Mouse (Mus musculus) embryonic facial prominence, embryonic 13.5 days (tissue): ENCODE measurements around the gene Hnrnpd. TPM values are rescaled to one million over a fixed set of nuclear protein-coding genes. Genes with fewer than 3 reads are reported as not detected.

Source experiments
- ATAC-seq: fragments of 200-750 bp; cut with Nextera tagmentation; 2 replicates; pipeline ENCODE4 v1.8.0; 2017; ENCODE audit warnings: low read depth; ENCODE audit not compliant: insufficient number of reproducible peaks, insufficient read depth, low FRiP score, low TSS enrichment
- H3K27ac ChIP-seq: fragments of 300-500 bp; sonication (generic); 2 replicates; pipeline ENCODE4 v1.5.1; 2015; ENCODE audit warnings: moderate library complexity, mild to moderate bottlenecking, inconsistent platforms
- H3K27me3 ChIP-seq: fragments of 300-500 bp; sonication (generic); 2 replicates; pipeline ENCODE4 v1.6.1; 2015; ENCODE audit warnings: mild to moderate bottlenecking, inconsistent platforms
- H3K36me3 ChIP-seq: fragments of 300-500 bp; sonication (generic); 2 replicates; pipeline ENCODE4 v1.6.1; 2015; ENCODE audit warnings: mild to moderate bottlenecking, inconsistent platforms
- H3K4me1 ChIP-seq: fragments of 300-500 bp; sonication (generic); 2 replicates; pipeline ENCODE4 v1.6.1; 2015; ENCODE audit warnings: inconsistent platforms
- H3K4me2 ChIP-seq: fragments of 300-500 bp; sonication (generic); 2 replicates; pipeline ENCODE4 v1.6.1; 2015; ENCODE audit warnings: moderate library complexity, mild to moderate bottlenecking, inconsistent platforms
- H3K4me3 ChIP-seq: fragments of 300-500 bp; sonication (generic); 2 replicates; pipeline ENCODE4 v1.5.1; 2015; ENCODE audit warnings: mild to moderate bottlenecking, inconsistent platforms
- H3K9ac ChIP-seq: fragments of 300-500 bp; sonication (generic); 2 replicates; pipeline ENCODE4 v1.6.1; 2015; ENCODE audit warnings: mild to moderate bottlenecking, inconsistent platforms
- H3K9me3 ChIP-seq: fragments of 300-500 bp; sonication (generic); 2 replicates; pipeline ENCODE4 v1.6.1; 2016; ENCODE audit warnings: inconsistent platforms
- WGBS: fragments of 180-500 bp; shearing (Covaris S2); methylation state at CpG from one replicate; pipeline ENCODE4 v1.1.7; 2015; ENCODE audit warnings: mixed read lengths; 5-methylcytosine and 5-hydroxymethylcytosine counted together
- polyA plus RNA-seq: library from polyadenylated mRNA; unstranded; fragments of >200 nt; fragmentation: Nextera tagmentation; extraction: Ambion mirVana; gene quantifications from 2 replicates; pipeline ENCODE4 v1.2.1, GENCODE M21; 2015

Gene Hnrnpd
- polyA plus RNA-seq, 1 experiment from 2014 or later: 245 TPM

- ATAC-seq: no peak
- Histone ChIP-seq H3K4me2 (no peak overlapping the region), H3K9ac (no peak overlapping the region), H3K9me3 (no peaks in the 10 kb centered on the region), H3K27ac (no peak overlapping the region), H3K36me3 (peaks cover 39% of the 10 kb centered on the region), H3K4me3 (no peak overlapping the region), H3K27me3 (no peaks in the 10 kb centered on the region), H3K4me1 (no peaks in the 10 kb centered on the region)
- 85% methylated on average over 1 of the region's 1 CpGs for WGBS
These were observed 20.1 kb downstream of the Hnrnpd start for GRCm38 (mm10) chr5:99958666-99959065.

- H3K4me2 ChIP-seq: no peak overlapping the region
- WGBS: 45% methylated on average over 1 of the region's 1 CpGs
- no peak overlapping the region for H3K9ac ChIP-seq
- no peak overlapping the region for H3K27ac ChIP-seq
- H3K36me3 ChIP-seq: peaks cover 27% of the 10 kb centered on the region
- no peaks in the 10 kb centered on the region for H3K4me1 ChIP-seq
- no peak for ATAC-seq
- no peaks in the 10 kb centered on the region for H3K9me3 ChIP-seq
- H3K4me3 ChIP-seq: no peak overlapping the region
- H3K27me3 ChIP-seq: no peaks in the 10 kb centered on the region
These were observed 24.9 kb downstream of the Hnrnpd start for GRCm38 (mm10) chr5:99953883-99954282.

GRCm38 (mm10) chr5:99952513-99952912 lies 26.2 kb downstream of the Hnrnpd start:
- H3K9me3 ChIP-seq: no peaks in the 10 kb centered on the region
- H3K27ac ChIP-seq: no peak overlapping the region
- no peak overlapping the region for H3K4me2 ChIP-seq
- no peak overlapping the region for H3K9ac ChIP-seq
- H3K27me3 ChIP-seq: no peaks in the 10 kb centered on the region
- 83% methylated on average over 5 of the region's 5 CpGs for WGBS
- H3K36me3 ChIP-seq: peaks cover 21% of the 10 kb centered on the region
- no peaks in the 10 kb centered on the region for H3K4me1 ChIP-seq
- ATAC-seq: no peak
- no peak overlapping the region for H3K4me3 ChIP-seq

GRCm38 (mm10) chr5:99941776-99942502 lies 36.8 kb downstream of the Hnrnpd start:
- no peak for ATAC-seq
- WGBS: 57% methylated on average over 10 of the region's 10 CpGs
- no peak overlapping the region for H3K27ac ChIP-seq
- H3K9ac ChIP-seq: no peak overlapping the region
- peaks cover 7% of the 10 kb centered on the region for H3K36me3 ChIP-seq
- H3K4me1 ChIP-seq: no peaks in the 10 kb centered on the region
- H3K4me2 ChIP-seq: no peak overlapping the region
- peaks cover 10% of the 10 kb centered on the region; the same call in 1 of the 2 replicates for H3K9me3 ChIP-seq
- no peak overlapping the region for H3K4me3 ChIP-seq
- H3K27me3 ChIP-seq: no peaks in the 10 kb centered on the region

GRCm38 (mm10) chr5:99941273-99941672 lies 37.5 kb downstream of the Hnrnpd start:
- no peak overlapping the region for H3K4me2 ChIP-seq
- H3K4me1 ChIP-seq: no peaks in the 10 kb centered on the region
- no peak overlapping the region for H3K4me3 ChIP-seq
- no peak overlapping the region for H3K9ac ChIP-seq
- H3K36me3 ChIP-seq: peaks cover 7% of the 10 kb centered on the region
- H3K9me3 ChIP-seq: peaks cover 10% of the 10 kb centered on the region; the same call in 1 of the 2 replicates
- H3K27ac ChIP-seq: no peak overlapping the region
- 71% methylated on average over 10 of the region's 10 CpGs for WGBS
- ATAC-seq: no peak
- H3K27me3 ChIP-seq: no peaks in the 10 kb centered on the region

- WGBS: 82% methylated on average over 3 of the region's 3 CpGs
- H3K4me3 ChIP-seq: no peak overlapping the region
- no peak overlapping the region for H3K4me2 ChIP-seq
- H3K4me1 ChIP-seq: no peaks in the 10 kb centered on the region
- peaks cover 5% of the 10 kb centered on the region; the same call in 1 of the 2 replicates for H3K9me3 ChIP-seq
- H3K9ac ChIP-seq: no peak overlapping the region
- no peaks in the 10 kb centered on the region for H3K27me3 ChIP-seq
- no peak overlapping the region for H3K27ac ChIP-seq
- no peak for ATAC-seq
- H3K36me3 ChIP-seq: no peaks in the 10 kb centered on the region
These were observed 39.3 kb downstream of the Hnrnpd start for GRCm38 (mm10) chr5:99939440-99939839.

- no peak for ATAC-seq
- Histone ChIP-seq H3K4me3 (no peak overlapping the region), H3K27ac (no peak overlapping the region), H3K4me2 (no peak overlapping the region), H3K27me3 (no peaks in the 10 kb centered on the region), H3K9ac (no peak overlapping the region), H3K9me3 (no peaks in the 10 kb centered on the region), H3K36me3 (no peaks in the 10 kb centered on the region), H3K4me1 (no peaks in the 10 kb centered on the region)
- 83% methylated on average over 6 of the region's 6 CpGs for WGBS
These were observed 46.8 kb downstream of the Hnrnpd start for GRCm38 (mm10) chr5:99931910-99932309.

GRCm38 (mm10) chr5:99927951-99928350 lies 50.8 kb downstream of the Hnrnpd start:
- Histone ChIP-seq H3K9ac (no peak overlapping the region), H3K4me1 (no peaks in the 10 kb centered on the region), H3K4me2 (no peak overlapping the region), H3K27me3 (no peaks in the 10 kb centered on the region; the same call in 1 of the 2 replicates), H3K4me3 (no peak overlapping the region), H3K36me3 (no peaks in the 10 kb centered on the region), H3K27ac (no peak overlapping the region), H3K9me3 (no peaks in the 10 kb centered on the region)
- WGBS: 51% methylated on average over 4 of the region's 4 CpGs
- ATAC-seq: no peak

GRCm38 (mm10) chr5:99922033-99922432 lies 56.7 kb downstream of the Hnrnpd start:
- no peak for ATAC-seq
- Histone ChIP-seq H3K4me1 (no peaks in the 10 kb centered on the region), H3K4me3 (no peak overlapping the region), H3K4me2 (no peak overlapping the region), H3K36me3 (no peaks in the 10 kb centered on the region), H3K9ac (no peak overlapping the region), H3K27me3 (no peaks in the 10 kb centered on the region; the same call in 1 of the 2 replicates), H3K9me3 (no peaks in the 10 kb centered on the region), H3K27ac (no peak overlapping the region)
- 88% methylated on average over 8 of the region's 8 CpGs for WGBS

- H3K27me3 ChIP-seq: no peaks in the 10 kb centered on the region; the same call in 1 of the 2 replicates
- H3K9me3 ChIP-seq: no peaks in the 10 kb centered on the region
- H3K4me3 ChIP-seq: no peak overlapping the region
- no peak for ATAC-seq
- H3K4me2 ChIP-seq: no peak overlapping the region
- H3K27ac ChIP-seq: no peak overlapping the region
- 44% methylated on average over 7 of the region's 7 CpGs for WGBS
- H3K36me3 ChIP-seq: no peaks in the 10 kb centered on the region
- no peak overlapping the region for H3K9ac ChIP-seq
- 0 out of 2 replicates have a peak, but pooled peaks cover 10% of the 10 kb centered on the region for H3K4me1 ChIP-seq
These were observed 63.2 kb downstream of the Hnrnpd start for GRCm38 (mm10) chr5:99915494-99915893.

GRCm38 (mm10) chr5:99906181-99906956 lies 72.4 kb downstream of the Hnrnpd start, which contains the start of gene Vamp9:
TSS of gene Vamp9 (plus strand) at chr5:99906254.
- H3K27ac ChIP-seq: peak within 1 kb of the TSS; percentile 96
- peak within 1 kb of the TSS; percentile 78 for H3K9ac ChIP-seq
- peak within 1 kb of the TSS; percentile 63 for H3K4me3 ChIP-seq
- no peaks in the 10 kb centered on the region for H3K27me3 ChIP-seq
- H3K4me2 ChIP-seq: peak within 1 kb of the TSS; percentile 61
- peak; percentile 98 for ATAC-seq
- H3K36me3 ChIP-seq: no peaks in the 10 kb centered on the region
- no peaks in the 10 kb centered on the region for H3K4me1 ChIP-seq
- WGBS: 5% methylated on average over 49 of the region's 49 CpGs
- no peaks in the 10 kb centered on the region for H3K9me3 ChIP-seq
